Mouse (Mus musculus): ENCODE measurements around the gene Gm21977.
"Not testable (repeated sequence)": the region's sequence is repeated elsewhere in the genome, so short reads cannot be mapped to it uniquely, and the experiment has no call there.

Gene Gm21977

GRCm38 (mm10) chr14:42853377-42853776, at the start of gene Gm21977:
TSS of gene Gm21977 (minus strand) at chr14:42853477.
- DNase-seq (ENCODE audit: extremely low read depth, low read depth), result not testable (repeated sequence)
